Mouse (Mus musculus): ENCODE data around the gene Krtap21-1.

GRCm38 (mm10) chr16:89429586-89429985 is 25.9 kb upstream of the Krtap21-1 start:
- TF ChIP-seq CTCF (IDR thresholded peaks at IDR 0.05; ENCODE audit: low read depth, low read length) (no peak), TAL1 (conservative IDR thresholded peaks at IDR 0.05; ENCODE audit: low read depth, low read length) (no peak), POLR2AphosphoS5 (IDR thresholded peaks at IDR 0.05; ENCODE audit: insufficient replicate concordance, low read depth, low read length) (no peak), GATA1 (IDR thresholded peaks at IDR 0.05; ENCODE audit: borderline replicate concordance, low read length) (no peak)

Data from G1E (cell line).